28 mouse cellular contexts compared by ENCODE assay signal in genomic region chr8:103381575-103381974, GRCm38 (mm10).
"Had no signal": no experiment of that assay in that cellular context is flagged by ENCODE, and none has a peak within 500 bp of the region (broad histone marks: within the 10 kb centered on the region; RNA-seq: fewer than 3 reads in every experiment).

No protein-coding gene starts in this region.

- H3K4me2 ChIP-seq: embryonic facial prominence, embryonic 12.5 days; embryonic facial prominence, embryonic 13.5 days; embryonic facial prominence, embryonic 15.5 days; forebrain, embryonic 12.5 days; forebrain, embryonic 13.5 days; forebrain, embryonic 15.5 days had no signal

- H3K27ac ChIP-seq: embryonic facial prominence, embryonic 10.5 days; embryonic facial prominence, embryonic 12.5 days; embryonic facial prominence, embryonic 13.5 days; embryonic facial prominence, embryonic 15.5 days; forebrain, embryonic 10.5 days; forebrain, embryonic 12.5 days; forebrain, embryonic 13.5 days; forebrain, embryonic 15.5 days; gastrocnemius, adult 2 months; heart, adult 2 months had no signal

- DNase-seq: cerebellum, adult 2 months; cerebellum, adult 8-10 months; cerebellum, adult 9-10 months; cerebellum, adult 9-11 months; cerebellum, postnatal 10 days; cerebellum, postnatal 14 days; cerebellum, postnatal 25 days; cerebellum, postnatal 36 days; embryo, embryonic 11 days; forebrain, postnatal 0 days; gastrocnemius, adult 2 months; gastrocnemius, postnatal 10 days; gastrocnemius, postnatal 14 days; gastrocnemius, postnatal 25 days; gastrocnemius, postnatal 36 days; heart, adult 18-20 months; heart, adult 2 months had no signal

- ATAC-seq: forebrain, embryonic 13.5 days; forebrain, embryonic 14.5 days; forebrain, embryonic 15.5 days; forebrain, embryonic 16.5 days; forebrain, postnatal 0 days had no signal

- H3K36me3 ChIP-seq: embryonic facial prominence, embryonic 10.5 days; embryonic facial prominence, embryonic 12.5 days; embryonic facial prominence, embryonic 13.5 days; embryonic facial prominence, embryonic 15.5 days; forebrain, embryonic 10.5 days; forebrain, embryonic 12.5 days; forebrain, embryonic 15.5 days had no signal

- H3K9ac ChIP-seq: embryonic facial prominence, embryonic 12.5 days; embryonic facial prominence, embryonic 13.5 days; embryonic facial prominence, embryonic 15.5 days; forebrain, embryonic 12.5 days; forebrain, embryonic 13.5 days; forebrain, embryonic 15.5 days; forebrain, postnatal 0 days had no signal

- H3K4me3 ChIP-seq: embryonic facial prominence, embryonic 10.5 days; embryonic facial prominence, embryonic 12.5 days; embryonic facial prominence, embryonic 13.5 days; embryonic facial prominence, embryonic 15.5 days; erythroblast, embryonic 14.5 days; forebrain, embryonic 10.5 days; forebrain, embryonic 12.5 days; forebrain, embryonic 13.5 days; forebrain, embryonic 15.5 days; gastrocnemius, adult 2 months; heart, adult 2 months had no signal

- H3K27me3 ChIP-seq: embryonic facial prominence, embryonic 12.5 days; embryonic facial prominence, embryonic 13.5 days; embryonic facial prominence, embryonic 15.5 days; forebrain, embryonic 12.5 days; forebrain, embryonic 13.5 days; forebrain, embryonic 15.5 days had no signal

- H3K4me1 ChIP-seq: embryonic facial prominence, embryonic 15.5 days; forebrain, embryonic 12.5 days; forebrain, embryonic 13.5 days; forebrain, embryonic 15.5 days had no signal

- H3K9me3 ChIP-seq: embryonic facial prominence, embryonic 10.5 days; embryonic facial prominence, embryonic 12.5 days; embryonic facial prominence, embryonic 13.5 days; embryonic facial prominence, embryonic 15.5 days; forebrain, embryonic 10.5 days; forebrain, embryonic 12.5 days; forebrain, embryonic 13.5 days; forebrain, embryonic 15.5 days had no signal
